Comparison of ENCODE assay signal across 8 mouse cellular contexts in genomic region chr11:35120894-35121610, GRCm38 (mm10). TPM values are rescaled to one million over a fixed set of nuclear protein-coding genes. Genes with fewer than 3 reads are reported as not detected.
DNase-seq lines count a peak whose midpoint lies in the region; ATAC-seq and TF ChIP-seq lines count a peak whose summit lies in the region.

Gene Slit3, plus strand, starts transcription at chr11:35121224.

- no peaks in the 10 kb centered on the region for H3K36me3 ChIP-seq in heart, adult 2 months (ENCODE audit: control insufficient read depth, insufficient read depth, low read length)
- no peaks in the 10 kb centered on the region for H3K36me3 ChIP-seq in limb, embryonic 15.5 days

- H3K4me3 ChIP-seq in left cerebral cortex, adult 2 months = peak within 1 kb of the TSS; percentile 63
- H3K4me3 ChIP-seq in heart, adult 2 months = peak within 1 kb of the TSS; percentile 48
- peak within 1 kb of the TSS; percentile 74 for H3K4me3 ChIP-seq in limb, embryonic 15.5 days

- no peaks in the 10 kb centered on the region for H3K4me1 ChIP-seq in heart, adult 2 months (ENCODE audit: control insufficient read depth, insufficient read depth, low read length)
- H3K4me1 ChIP-seq in limb, embryonic 15.5 days = peaks cover 59% of the 10 kb centered on the region

- ATAC-seq in limb, embryonic 15.5 days (ENCODE audit: insufficient number of reproducible peaks, low FRiP score, low TSS enrichment, low read depth) = peak; percentile 83

- intact Hi-C loops in left cerebral cortex, adult 2 months (cut with DNase I) = loop anchor here (5.0 kb wide), 5 partner anchors 41 to 546 kb away; no protein-coding TSS in a partner anchor
- intact Hi-C loops in heart, adult 2 months (cut with DNase I) = loop anchor here (5.0 kb wide), 1 partner anchor 239 kb away; no protein-coding TSS in a partner anchor

- peak within 1 kb of the TSS; percentile 91 for H3K27ac ChIP-seq in left cerebral cortex, adult 2 months
- H3K27ac ChIP-seq in heart, adult 2 months = no peak within 1 kb of the TSS
- peak within 1 kb of the TSS; percentile 82 for H3K27ac ChIP-seq in limb, embryonic 15.5 days

- WGBS in heart, adult 2 months = under 1% methylated on average over 62 of the region's 75 CpGs
- WGBS in limb, embryonic 15.5 days = under 1% methylated on average over 66 of the region's 75 CpGs

- no peak for TF ChIP-seq POLR2A in heart, adult 2 months (IDR thresholded peaks at IDR 0.05; ENCODE audit: insufficient read depth, low read depth, low read length)

- peak within 1 kb of the TSS; percentile 45 for H3K9ac ChIP-seq in heart, adult 2 months (ENCODE audit: low read depth, low read length)
- peak within 1 kb of the TSS; percentile 64 for H3K9ac ChIP-seq in limb, embryonic 15.5 days

- TF ChIP-seq EP300 in heart, adult 2 months (IDR thresholded peaks at IDR 0.05; ENCODE audit: insufficient read depth, low read depth, low read length) = no peak

- H3K4me2 ChIP-seq in limb, embryonic 15.5 days = peak within 1 kb of the TSS; percentile 90

- TF ChIP-seq CTCF in left cerebral cortex, adult 2 months (IDR thresholded peaks at IDR 0.05) = peak; percentile 14
- TF ChIP-seq CTCF in heart, adult 2 months (IDR thresholded peaks at IDR 0.05) = peak; percentile 41

- no peaks in the 10 kb centered on the region for H3K9me3 ChIP-seq in limb, embryonic 15.5 days

- no peaks in the 10 kb centered on the region; the same call in 1 of the 2 replicates for H3K27me3 ChIP-seq in heart, adult 2 months (ENCODE audit: control insufficient read depth, insufficient read depth, low read length)
- H3K27me3 ChIP-seq in limb, embryonic 15.5 days = peaks cover 25% of the 10 kb centered on the region

- DNase-seq in left cerebral cortex, adult 2 months (ENCODE audit: extremely low spot score in 1 of 2, low spot score in 2 of 2) = peak; percentile 41 to 46
- DNase-seq in left cerebral cortex, adult 11 months (ENCODE audit: low spot score) = no peak
- DNase-seq in embryo, embryonic 9.5 days (ENCODE audit: extremely low spot score) = peak; percentile 87
- DNase-seq in heart, adult 2 months = peak; percentile 55 to 65
- DNase-seq in kidney, adult 18-20 months = peak; percentile 37
- DNase-seq in neural tube, embryonic 10.5 days (ENCODE audit: extremely low spot score, low spot score) = peak; percentile 83
- peak; percentile 35 for DNase-seq in urinary bladder, postnatal 25 days (ENCODE audit: low spot score)

- H3K79me2 ChIP-seq in heart, adult 2 months (replicated peaks; ENCODE audit: control insufficient read depth, insufficient read depth, low read length) = no peaks in the 10 kb centered on the region

RNA-seq across cellular contexts. Expression of gene Slit3, which starts in this region (rescaled TPM):
- 10 to 100 TPM; 56.7 to 60.0 TPM for total RNA-seq in left cerebral cortex, adult 2 months (2021)
- total RNA-seq in heart, adult 2 months (2021) = 10 to 100 TPM; 12.3 to 14.6 TPM
- polyA plus RNA-seq in heart, adult 2 months (2012; rRNA removed) = 15.8 and 16.0 TPM in 2 replicates
- 18.2 and 20.8 TPM in 2 replicates for polyA plus RNA-seq in limb, embryonic 15.5 days (2015; fragmentation: Nextera tagmentation; extraction: Ambion mirVana)
